Mouse (Mus musculus) macrophage (primary cell): Measurements from ENCODE around the gene Casc1. TPM values are rescaled to one million over a fixed set of nuclear protein-coding genes. Genes with fewer than 3 reads are reported as not detected.
"Not testable (repeated sequence)": the region's sequence is repeated elsewhere in the genome, so short reads cannot be mapped to it uniquely, and the experiment has no call there.

Experiments
- H3K27ac ChIP-seq: fragments of 350-480 bp; formaldehyde crosslinking; 2 replicates; pipeline ENCODE4 v1.9.0; 2021
- H3K36me3 ChIP-seq: fragments of 350-480 bp; formaldehyde crosslinking; 2 replicates; pipeline ENCODE4 v1.9.0; 2021; ENCODE audit errors: inconsistent target
- H3K4me3 ChIP-seq: fragments of 350-480 bp; formaldehyde crosslinking; 2 replicates; pipeline ENCODE4 v1.9.0; 2021; ENCODE audit errors: inconsistent target
- H3K79me2 ChIP-seq: fragments of 350-480 bp; formaldehyde crosslinking; 2 replicates; pipeline ENCODE4 v1.9.0; 2021; ENCODE audit errors: inconsistent target
- WGBS: methylation state at CpG from one replicate; pipeline ENCODE4 v1.1.7; 2026; ENCODE audit warnings: inconsistent platforms; ENCODE audit not compliant: missing documents; 5-methylcytosine and 5-hydroxymethylcytosine counted together
- polyA plus RNA-seq: library from polyadenylated mRNA; stranded (reverse); fragments of 250-400 nt; gene quantifications from 3 replicates; pipeline ENCODE4 v1.2.4, GENCODE M21; 2018; ENCODE audit warnings: inconsistent platforms

Gene Casc1
- polyA plus RNA-seq, 1 experiment from 2014 or later, result 0.06 TPM

GRCm38 (mm10) chr6:145136831-145137230, 74.0 kb downstream of the Casc1 start:
- no peak overlapping the region for H3K27ac ChIP-seq
- no peak overlapping the region for H3K4me3 ChIP-seq
- WGBS, result 95% methylated on average over 5 of the region's 5 CpGs
- H3K36me3 ChIP-seq, result peaks cover 18% of the 10 kb centered on the region; the same call in 1 of the 2 replicates
- H3K79me2 ChIP-seq, result peaks cover 78% of the 10 kb centered on the region

GRCm38 (mm10) chr6:145135804-145136203, 75.0 kb downstream of the Casc1 start:
- Histone ChIP-seq H3K36me3 (peaks cover 18% of the 10 kb centered on the region; the same call in 1 of the 2 replicates), H3K27ac (no peak overlapping the region), H3K4me3 (no peak overlapping the region), H3K79me2 (peaks cover 78% of the 10 kb centered on the region)
- WGBS, result 96% methylated on average over 9 of the region's 9 CpGs

- Histone ChIP-seq H3K27ac (no peak overlapping the region), H3K36me3 (peaks cover 18% of the 10 kb centered on the region; the same call in 1 of the 2 replicates), H3K4me3 (no peak overlapping the region), H3K79me2 (peaks cover 78% of the 10 kb centered on the region)
- 79% methylated on average over 3 of the region's 3 CpGs for WGBS
Observed at GRCm38 (mm10) chr6:145135295-145135694, 75.5 kb downstream of the Casc1 start.

- H3K4me3 ChIP-seq, H3K27ac ChIP-seq: not testable (repeated sequence)
- WGBS, result 93% methylated on average over 5 of the region's 5 CpGs
- peaks cover 13% of the 10 kb centered on the region; the same call in 1 of the 2 replicates for H3K36me3 ChIP-seq
- H3K79me2 ChIP-seq, result peaks cover 100% of the 10 kb centered on the region
Observed at GRCm38 (mm10) chr6:145132969-145133368, 77.8 kb downstream of the Casc1 start.

GRCm38 (mm10) chr6:145131991-145132390, 78.8 kb downstream of the Casc1 start:
- H3K36me3 ChIP-seq, result 0 out of 2 replicates have a peak, but pooled peaks cover 5% of the 10 kb centered on the region
- WGBS, result 90% methylated on average over 5 of the region's 5 CpGs

GRCm38 (mm10) chr6:145129563-145129962, 81.2 kb downstream of the Casc1 start:
- 57% methylated on average over 3 of the region's 4 CpGs for WGBS

More at GRCm38 (mm10) chr6:145131991-145132390, 78.8 kb downstream of the Casc1 start:
- Histone ChIP-seq H3K27ac (no peak overlapping the region), H3K4me3 (no peak overlapping the region), H3K79me2 (peaks cover 100% of the 10 kb centered on the region)

GRCm38 (mm10) chr6:145127652-145128051, 83.2 kb downstream of the Casc1 start:
- 90% methylated on average over 3 of the region's 3 CpGs for WGBS
- Histone ChIP-seq H3K4me3 (no peak overlapping the region), H3K36me3 (no peaks in the 10 kb centered on the region), H3K79me2 (peaks cover 100% of the 10 kb centered on the region), H3K27ac (no peak overlapping the region)

More at GRCm38 (mm10) chr6:145129563-145129962, 81.2 kb downstream of the Casc1 start:
- Histone ChIP-seq H3K27ac (no peak overlapping the region), H3K36me3 (no peaks in the 10 kb centered on the region), H3K4me3 (no peak overlapping the region), H3K79me2 (peaks cover 100% of the 10 kb centered on the region)

- Histone ChIP-seq H3K4me3 (no peak overlapping the region), H3K27ac (no peak overlapping the region), H3K79me2 (peaks cover 87% of the 10 kb centered on the region), H3K36me3 (no peaks in the 10 kb centered on the region)
- whole genome bisulfite sequencing, result 86% methylated on average over 7 of the region's 7 CpGs
Observed at GRCm38 (mm10) chr6:145125591-145126113, 85.2 kb downstream of the Casc1 start.

Other genes with a start within 250 kb of the Casc1 start
- not detected in 3 replicates for gene Bcat1, start 134.8 kb downstream of the Casc1 start, polyA plus RNA-seq
- 54.2 to 67.8 TPM (median 61.8 TPM) in 3 replicates for gene Lrmp, start 95.4 kb downstream of the Casc1 start, polyA plus RNA-seq
- 25.8 to 35.8 TPM (median 27.5 TPM) in 3 replicates for gene Etfrf1, start 129 bp upstream of the Casc1 start, polyA plus RNA-seq
- gene Kras, start 39.2 kb upstream of the Casc1 start, polyA plus RNA-seq, result 23.9 to 41.6 TPM (median 40.7 TPM) in 3 replicates